Mouse (Mus musculus): ENCODE measurements around the gene Tecpr2.

The Tecpr2 gene

GRCm38 (mm10) chr12:111006339-111006738 lies 117.3 kb downstream of the Tecpr2 start:
- no peak for DNase-seq (ENCODE audit: low spot score in 2 of 2)

GRCm38 (mm10) chr12:111007134-111008103 lies 118.4 kb downstream of the Tecpr2 start:
- no peak for DNase-seq (ENCODE audit: low spot score in 2 of 2)

- no peak for DNase-seq (ENCODE audit: low spot score in 2 of 2)
These were observed 119.7 kb downstream of the Tecpr2 start for GRCm38 (mm10) chr12:111008500-111009490.

- DNase-seq (ENCODE audit: low spot score in 2 of 2): no peak
These were observed 120.7 kb downstream of the Tecpr2 start for GRCm38 (mm10) chr12:111009615-111010257.

- DNase-seq (ENCODE audit: low spot score in 2 of 2): no peak
These were observed 127.7 kb downstream of the Tecpr2 start for GRCm38 (mm10) chr12:111016807-111017206.

GRCm38 (mm10) chr12:111018068-111018467 lies 129.0 kb downstream of the Tecpr2 start:
- no peak for DNase-seq (ENCODE audit: low spot score in 2 of 2)

- no peak for DNase-seq (ENCODE audit: low spot score in 2 of 2)
These were observed 130.0 kb downstream of the Tecpr2 start for GRCm38 (mm10) chr12:111019086-111019485.

- DNase-seq (ENCODE audit: low spot score in 2 of 2): no peak
These were observed 132.1 kb downstream of the Tecpr2 start for GRCm38 (mm10) chr12:111021138-111021537.

- no peak for DNase-seq (ENCODE audit: low spot score in 2 of 2)
These were observed 132.5 kb downstream of the Tecpr2 start for GRCm38 (mm10) chr12:111021577-111021976.
